Mouse (Mus musculus) gastrocnemius, adult 2 months (tissue): ENCODE results near the gene Hist1h1b. TPM values are rescaled to one million over a fixed set of nuclear protein-coding genes. Genes with fewer than 3 reads are reported as not detected.
"Not testable (repeated sequence)": the region's sequence is repeated elsewhere in the genome, so short reads cannot be mapped to it uniquely, and the experiment has no call there.

Experiments
- DNase-seq: peaks from one replicate; pipeline ENCODE4 v3.0.0; 2022
- H3K27ac ChIP-seq: fragments of 200-600 bp; 2 replicates; pipeline ENCODE4 v1.8.1; 2022; ENCODE audit warnings: mild to moderate bottlenecking
- H3K4me3 ChIP-seq: fragments of 200-600 bp; 2 replicates; pipeline ENCODE4 v1.8.1; 2022; ENCODE audit warnings: mild to moderate bottlenecking, moderate library complexity
- CTCF ChIP-seq: fragments of 200-600 bp; IDR thresholded peaks from 2 replicates; pipeline ENCODE4 v1.8.1; 2022; ENCODE audit warnings: antibody characterized with exemption, mild to moderate bottlenecking, moderate library complexity
- intact Hi-C: fragments of 180-260 bp; cut with DNase I; formaldehyde crosslinking; loops from one replicate; pipeline ENCODE4 v1.15.1; 2025
- long read RNA-seq, 2 experiments: library from polyadenylated mRNA; stranded (forward); transcript quantifications; one replicate each; pipeline ENCODE4 v2.0.0; 2021
- total RNA-seq, 2 experiments: library from RNA; stranded (reverse); gene quantifications; 2 replicates each; pipeline ENCODE4 v1.2.3; 2021

Hist1h1b gene
- total RNA-seq = under 1 TPM; 0.45 to 0.69 TPM
- long read RNA-seq, experiment 1 = 0 reads
- long read RNA-seq, experiment 2 = 0 reads

DNA sequence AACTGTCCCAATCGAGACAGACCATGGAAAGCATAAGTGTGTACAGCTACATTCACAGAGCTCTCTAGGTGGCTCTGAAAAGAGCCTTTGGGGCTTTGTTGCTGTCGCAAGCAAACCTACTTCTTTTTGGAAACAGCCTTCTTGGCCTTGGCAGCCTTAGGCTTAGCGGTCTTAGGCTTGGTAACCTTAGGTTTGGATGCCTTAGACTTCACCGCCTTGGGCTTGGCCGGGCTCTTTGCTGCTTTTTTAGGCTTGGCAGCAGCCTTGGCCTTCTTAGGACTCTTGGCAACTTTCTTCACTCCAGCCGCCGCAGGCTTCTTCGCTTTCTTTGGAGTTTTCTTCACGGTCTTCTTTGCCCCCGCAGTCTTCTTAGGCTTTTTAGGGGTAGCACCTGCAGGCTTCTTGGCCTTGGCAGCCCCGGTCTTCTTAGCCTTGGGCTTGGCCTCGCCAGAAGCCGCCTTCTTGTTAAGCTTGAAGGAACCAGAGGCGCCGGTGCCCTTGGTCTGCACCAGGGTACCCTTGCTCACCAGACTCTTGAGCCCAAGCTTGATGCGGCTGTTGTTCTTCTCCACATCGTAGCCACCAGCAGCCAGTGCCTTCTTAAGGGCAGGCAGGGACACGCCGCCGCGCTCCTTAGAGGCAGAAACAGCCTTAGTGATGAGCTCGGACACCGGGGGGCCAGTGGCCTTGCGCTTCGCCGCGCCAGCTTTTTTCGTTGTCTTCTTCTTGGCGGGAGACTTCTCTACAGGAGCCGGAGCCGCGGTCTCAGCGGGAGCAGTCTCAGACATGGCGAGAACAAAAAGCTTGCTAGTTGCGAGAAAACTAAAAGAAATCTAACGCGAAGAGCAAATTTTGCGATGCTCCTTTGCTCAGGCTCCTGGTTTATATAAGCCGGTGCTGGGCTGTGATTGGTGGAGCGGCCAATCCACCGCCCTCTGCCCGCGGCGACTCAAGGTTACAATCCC, at the start of gene Hist1h1b:
Gene Hist1h1b, minus strand, starts transcription at position 859 of the 965 bp plus-strand sequence.
- H3K4me3 ChIP-seq = peak within 1 kb of the TSS; percentile 76
- H3K27ac ChIP-seq = peak within 1 kb of the TSS; percentile 91
- intact Hi-C loops = loop anchor here (5.0 to 10.0 kb wide), 3 partner anchors 65 to 1655 kb away; partner anchors contain the start of genes Hist1h2ag, Hist1h2ai, Hist1h2bj and Hist1h2bl
- DNase-seq = peak; percentile 54
- TF ChIP-seq CTCF = no peak

DNA sequence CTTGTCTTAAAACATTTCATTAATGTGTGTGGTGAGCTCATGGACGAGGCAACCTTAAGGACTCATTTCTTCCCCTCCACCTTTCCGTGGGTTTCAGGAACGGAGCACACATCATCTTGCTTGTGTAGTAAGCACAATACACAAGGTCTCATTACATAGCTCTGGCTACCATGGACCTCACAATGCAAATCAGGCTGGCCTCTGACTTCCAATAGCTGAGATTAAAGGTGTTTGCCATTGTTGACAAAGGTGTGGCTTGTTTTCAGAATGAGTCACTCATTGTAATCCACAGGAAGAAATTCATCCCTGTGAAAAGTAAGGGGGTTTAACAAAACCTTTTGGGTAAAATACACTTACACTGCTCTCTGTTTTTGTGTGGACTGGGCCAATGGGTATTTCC, 48.1 kb upstream of the Hist1h1b start:
- TF ChIP-seq CTCF = no peak
- no peak for DNase-seq
- intact Hi-C loops = loop anchor here (10.0 kb wide), 1 partner anchor 1856 kb away; the partner anchor contains the start of genes Hist1h2ac and Hist1h2bc
- Histone ChIP-seq H3K4me3 (no peak overlapping the region), H3K27ac (no peak overlapping the region)

DNA sequence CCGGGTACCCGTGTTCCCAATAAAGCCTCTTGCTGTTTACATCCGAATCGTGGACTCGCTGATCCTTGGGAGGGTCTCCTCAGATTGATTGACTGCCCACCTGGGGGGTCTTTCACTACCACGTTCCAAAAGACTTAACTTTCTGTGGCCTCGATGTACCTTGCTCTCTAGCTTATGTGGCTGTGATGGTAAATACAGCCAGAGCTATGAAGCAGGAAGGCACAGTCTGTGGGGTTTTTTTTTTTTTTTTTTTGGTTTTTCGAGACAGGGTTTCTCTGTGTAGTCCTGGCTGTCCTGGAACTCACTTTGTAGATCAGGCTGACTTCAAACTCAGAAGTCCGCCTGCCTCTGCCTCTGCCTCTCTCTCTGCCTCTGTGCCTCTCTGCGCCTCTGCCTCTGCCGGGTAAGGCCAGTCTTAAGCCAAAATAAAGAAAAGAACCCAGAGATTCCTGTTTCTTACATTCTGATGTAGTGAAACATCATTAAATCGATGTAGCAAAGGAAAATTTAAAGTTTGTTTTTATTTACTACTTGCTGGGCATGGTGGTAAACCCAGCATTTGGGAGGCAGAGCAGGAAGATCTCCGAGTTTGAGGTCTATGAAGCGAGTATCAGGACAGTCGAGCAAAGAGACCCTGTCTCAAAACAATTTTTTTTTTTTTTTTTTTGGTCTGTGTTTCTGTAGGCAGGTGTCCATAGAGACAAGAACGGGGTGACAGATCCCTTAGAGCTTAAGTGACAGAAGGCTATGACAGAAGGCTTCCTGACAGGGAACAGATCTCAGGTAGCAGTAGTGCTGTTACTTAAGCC, 39.9 kb upstream of the Hist1h1b start:
- H3K4me3 ChIP-seq, DNase-seq, H3K27ac ChIP-seq: not testable (repeated sequence)
- intact Hi-C loops = loop anchor here (10.0 kb wide), 1 partner anchor 1865 kb away; the partner anchor contains the start of genes Hist1h2ac and Hist1h2bc

DNA sequence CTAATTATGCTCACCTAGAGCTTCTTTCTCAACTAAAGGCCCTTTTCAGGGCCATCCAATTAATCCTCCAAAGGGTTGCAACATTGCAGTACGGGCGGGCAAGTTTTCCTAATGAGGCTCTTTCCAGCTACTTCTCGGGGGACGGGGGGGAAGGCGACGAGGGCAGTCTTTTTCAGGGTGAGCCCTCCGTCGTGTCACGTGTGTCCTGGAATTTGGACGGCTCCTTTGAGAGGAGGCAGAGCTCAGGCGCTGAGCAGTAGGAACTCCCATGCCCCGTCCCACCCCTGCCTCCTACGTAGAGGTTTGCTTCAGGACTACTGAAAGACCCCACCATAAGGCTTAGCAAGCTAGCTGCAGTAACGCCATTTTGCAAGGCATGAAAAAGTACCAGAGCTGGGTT, 31.7 kb upstream of the Hist1h1b start:
- intact Hi-C loops, H3K27ac ChIP-seq, DNase-seq: not testable (repeated sequence)
- H3K4me3 ChIP-seq = peak overlapping the region; percentile 46

DNA sequence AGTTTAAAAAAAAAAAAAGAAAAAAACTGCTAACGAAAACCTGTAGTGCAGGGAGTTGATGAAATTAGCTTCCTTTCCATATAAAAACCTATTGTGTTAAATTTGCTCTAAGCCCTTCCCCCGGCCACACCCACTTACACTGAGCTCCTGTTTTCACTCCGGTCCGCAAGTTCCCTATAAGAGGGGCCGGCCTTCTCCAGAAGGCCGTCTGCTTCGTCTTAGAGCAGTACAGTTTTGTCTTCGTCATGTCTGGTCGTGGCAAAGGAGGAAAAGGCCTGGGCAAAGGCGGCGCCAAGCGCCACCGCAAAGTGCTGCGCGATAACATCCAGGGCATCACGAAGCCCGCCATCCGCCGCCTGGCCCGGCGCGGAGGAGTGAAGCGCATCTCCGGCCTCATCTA, 31.1 kb upstream of the Hist1h1b start, which contains the start of gene Hist1h4m:
Gene Hist1h4m, plus strand, starts transcription at position 208 of the 400 bp plus-strand sequence.
- H3K27ac ChIP-seq, intact Hi-C loops: not testable (repeated sequence)
- H3K4me3 ChIP-seq = peak within 1 kb of the TSS; percentile 46
- DNase-seq = peak; percentile 38

DNA sequence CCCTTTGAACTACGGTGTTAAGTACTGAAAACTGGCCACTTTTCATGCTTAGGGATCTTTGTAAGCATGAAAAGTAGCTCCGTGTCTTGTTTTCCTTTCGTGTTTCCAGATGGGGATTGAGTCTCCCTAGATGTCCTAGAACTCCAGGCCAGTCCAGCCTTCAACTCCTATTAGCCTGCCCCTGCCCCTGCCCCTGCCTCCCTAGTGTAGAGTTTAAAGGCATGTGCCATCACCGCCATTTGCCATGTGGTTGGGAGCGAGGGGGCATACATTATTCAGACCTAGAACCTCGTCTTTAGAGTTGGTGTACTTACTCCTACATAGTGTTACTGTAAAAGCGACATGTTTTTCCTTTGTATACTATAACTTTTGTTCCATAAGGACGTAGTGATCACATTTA, 30.6 kb upstream of the Hist1h1b start:
- intact Hi-C loops, DNase-seq, H3K27ac ChIP-seq, H3K4me3 ChIP-seq: not testable (repeated sequence)

DNA sequence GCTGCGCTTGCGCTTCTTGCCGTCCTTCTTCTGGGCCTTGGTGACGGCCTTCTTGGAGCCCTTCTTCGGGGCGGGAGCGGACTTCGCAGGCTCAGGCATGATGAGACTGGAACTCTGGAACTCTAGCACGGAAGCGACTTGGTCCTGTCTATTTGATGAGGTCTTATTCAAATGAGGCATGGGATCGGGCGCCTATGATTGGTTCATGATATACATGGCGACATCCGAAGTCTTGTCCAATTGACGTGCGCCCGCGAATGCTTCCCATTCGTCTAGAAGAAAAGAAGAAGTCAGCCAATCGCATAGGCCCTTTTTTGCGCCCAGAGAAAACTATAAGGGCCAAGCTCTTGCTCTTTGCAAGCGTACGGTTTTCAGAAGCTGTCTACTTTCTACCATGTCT, 29.6 kb upstream of the Hist1h1b start, which contains the start of the genes Hist1h2bq and Hist1h2ao:
Gene Hist1h2bq, minus strand, starts transcription at position 125 of the 400 bp plus-strand sequence.
Gene Hist1h2ao, plus strand, starts transcription at position 393 of the 400 bp plus-strand sequence.
- H3K4me3 ChIP-seq, intact Hi-C loops, DNase-seq, H3K27ac ChIP-seq: not testable (repeated sequence)

DNA sequence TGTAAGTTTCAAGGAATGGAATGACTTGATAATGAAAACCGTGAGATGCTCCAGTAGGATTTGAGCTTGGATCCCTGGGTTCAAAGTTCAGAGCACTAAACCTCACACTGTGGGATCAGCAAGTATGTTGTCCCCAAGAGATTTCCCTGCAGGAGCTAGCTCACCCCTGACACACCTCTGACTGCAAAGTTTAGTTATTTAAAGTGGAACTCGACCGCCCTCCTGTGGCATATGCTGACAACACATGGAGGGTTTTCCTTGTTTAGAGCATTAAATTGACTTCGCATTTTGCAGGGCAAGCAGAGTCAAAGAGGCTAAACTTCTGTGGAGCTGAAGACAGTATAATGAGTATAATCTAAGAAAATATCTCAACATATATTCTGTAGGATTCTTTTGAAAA, 22.6 kb upstream of the Hist1h1b start:
- H3K27ac ChIP-seq, intact Hi-C loops, H3K4me3 ChIP-seq, DNase-seq: not testable (repeated sequence)

DNA sequence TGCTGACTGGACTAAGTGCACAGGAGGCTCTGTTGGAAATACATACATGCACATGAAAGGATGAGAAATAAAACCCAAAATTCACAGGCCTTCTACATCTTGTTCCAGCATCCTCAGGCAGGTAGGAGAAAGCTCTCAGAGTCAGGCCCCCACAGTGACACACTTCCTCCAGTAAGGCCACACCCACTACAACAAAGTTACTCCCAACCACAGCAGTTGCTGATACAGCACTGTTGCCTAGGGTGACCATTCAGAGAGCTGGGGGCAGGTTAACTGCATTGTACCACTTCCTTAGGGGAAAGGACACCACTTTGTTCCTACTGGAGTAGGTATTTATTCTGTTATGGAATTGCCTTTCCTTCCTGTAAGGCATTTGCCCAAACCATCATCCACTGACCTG, 16.7 kb upstream of the Hist1h1b start:
- H3K27ac ChIP-seq, H3K4me3 ChIP-seq, intact Hi-C loops, DNase-seq: not testable (repeated sequence)

DNA sequence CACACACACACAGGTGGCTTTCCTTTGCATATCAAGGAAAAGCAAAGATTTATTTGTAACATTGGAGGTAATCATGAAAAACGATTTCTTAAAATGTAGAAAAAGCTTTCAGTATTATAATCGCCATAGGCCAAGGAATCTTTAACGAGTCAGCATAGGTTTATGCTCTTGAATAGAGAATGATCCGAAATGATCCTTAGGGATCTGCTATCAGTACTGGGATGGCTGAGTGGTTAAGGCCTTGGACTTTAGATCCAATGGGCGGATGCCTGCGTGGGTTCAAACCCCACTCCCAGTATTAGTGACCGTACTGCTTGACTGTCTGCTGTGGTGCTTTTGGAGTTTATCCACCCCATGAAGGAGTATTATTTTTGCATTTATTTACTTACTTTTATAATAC, 15.2 kb upstream of the Hist1h1b start:
- Histone ChIP-seq H3K4me3 (no peak overlapping the region), H3K27ac (no peak overlapping the region)
- intact Hi-C loops = no loop called here
- DNase-seq = no peak
- no peak for TF ChIP-seq CTCF

DNA sequence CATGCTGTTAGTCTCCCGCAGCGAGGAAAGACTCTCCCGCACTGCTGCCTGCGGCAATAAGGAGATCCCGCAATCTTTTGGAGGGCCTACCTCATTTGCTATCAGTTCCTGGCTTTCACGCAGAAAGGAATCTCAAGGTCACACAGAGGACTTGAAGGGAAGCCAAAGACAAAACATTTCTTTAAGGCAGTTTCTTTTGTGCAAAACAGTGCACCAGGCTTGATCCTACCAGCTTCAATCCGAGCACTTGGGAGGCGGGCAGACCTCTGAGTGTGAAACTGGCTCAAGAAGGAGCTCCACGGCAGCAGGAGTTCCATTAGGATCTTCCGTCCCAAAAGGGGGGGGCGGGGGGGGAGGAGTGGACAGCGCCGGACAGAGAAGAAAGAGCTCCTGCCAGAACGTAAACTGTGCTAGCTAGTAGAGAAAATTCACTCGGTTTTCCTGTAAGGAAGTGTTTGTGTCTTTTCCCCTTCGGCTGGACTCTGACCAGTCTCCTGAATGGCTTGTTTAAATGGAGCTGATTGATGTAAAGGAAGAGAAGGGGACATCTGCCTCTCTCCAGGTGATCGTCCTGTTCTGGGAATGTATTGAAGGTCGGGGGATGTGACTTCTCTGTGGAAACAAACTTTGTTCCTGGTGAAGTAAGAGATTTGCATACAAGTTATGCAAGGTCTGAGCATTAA, 10.3 kb upstream of the Hist1h1b start:
- intact Hi-C loops = no loop called here
- H3K4me3 ChIP-seq = peak overlapping the region; percentile 7
- DNase-seq = no peak
- H3K27ac ChIP-seq = no peak overlapping the region
- no peak for TF ChIP-seq CTCF

DNA sequence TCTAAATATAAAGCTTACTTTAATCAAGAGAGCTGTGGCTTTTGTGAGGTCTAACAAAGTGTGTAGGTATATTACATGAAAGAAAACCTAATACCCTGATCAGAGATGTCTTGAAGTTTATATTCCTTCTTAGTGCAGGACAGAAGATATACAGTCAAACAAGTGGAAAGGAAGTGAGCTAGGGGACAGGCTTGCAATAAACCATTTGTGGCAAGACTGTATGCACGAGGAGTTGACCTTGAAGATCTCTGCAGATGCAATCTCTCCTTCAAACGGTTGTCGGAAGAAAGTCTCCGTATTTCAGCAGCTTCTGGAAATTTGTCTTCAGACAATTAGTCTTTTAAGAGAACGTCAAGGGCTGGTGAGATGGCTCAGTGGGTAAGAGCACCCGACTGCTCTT, 9.5 kb upstream of the Hist1h1b start:
- DNase-seq = no peak
- TF ChIP-seq CTCF = no peak
- Histone ChIP-seq H3K27ac (no peak overlapping the region), H3K4me3 (no peak overlapping the region)
- intact Hi-C loops = loop anchor here (10.0 kb wide), 2 partner anchors 75 to 1645 kb away; partner anchors contain the start of genes Hist1h2ai, Hist1h2bl and Hist1h3h
